Mouse (Mus musculus) bone marrow, adult 2 months (tissue): ENCODE data around the gene Got1.

Experiments
- CTCF ChIP-seq: fragments of 200-500 bp; IDR thresholded peaks from 2 replicates; pipeline ENCODE4 v1.5.1; 2011; ENCODE audit warnings: low read length, control low read depth; ENCODE audit not compliant: control insufficient read depth, insufficient read depth
- POLR2A ChIP-seq: fragments of 200-500 bp; IDR thresholded peaks from 2 replicates; pipeline ENCODE4 v1.6.1; 2011; ENCODE audit warnings: low read depth, mild to moderate bottlenecking, control low read depth, low read length, borderline replicate concordance; ENCODE audit not compliant: control insufficient read depth

- TF ChIP-seq CTCF (no peak), POLR2A (no peak)
Measured at GRCm38 (mm10) chr19:43467927-43468685, 56.3 kb downstream of the Got1 start.
